ENCODE assay signal across 8 mouse cellular contexts in the genomic region with DNA sequence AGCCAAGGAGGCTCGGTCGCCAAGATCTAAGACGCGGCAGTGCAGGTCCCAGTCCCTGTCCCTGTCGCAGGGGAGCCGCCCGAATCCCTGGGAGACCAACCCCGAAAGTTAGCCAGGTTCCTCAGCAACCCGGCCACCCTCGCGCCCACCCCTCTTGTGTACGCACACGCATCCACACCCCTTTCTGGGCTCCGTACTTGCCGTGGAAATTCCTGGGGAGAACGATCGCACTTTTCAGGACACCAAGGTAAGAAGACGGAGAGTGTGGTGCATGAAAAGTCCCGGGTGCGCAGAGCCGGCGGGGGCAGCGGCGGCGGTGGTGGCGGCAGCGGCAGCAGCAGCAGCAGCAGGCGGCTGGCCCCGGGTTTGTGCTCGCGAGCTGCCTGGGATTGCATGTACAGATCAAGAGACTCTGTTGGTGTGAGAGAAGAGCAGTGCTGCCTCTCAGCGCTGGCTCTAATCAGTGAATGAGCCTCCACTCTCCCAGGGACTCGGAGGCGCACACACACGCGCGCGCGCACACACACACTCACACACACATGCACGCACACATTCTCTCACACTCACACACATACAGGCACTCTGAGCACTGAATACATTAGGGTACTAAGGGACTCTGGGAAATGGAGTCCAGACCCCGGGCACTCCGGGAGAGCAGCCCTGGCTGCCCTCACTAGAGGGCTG. TPM values are rescaled to one million over a fixed set of nuclear protein-coding genes. Genes with fewer than 3 reads are reported as not detected.
DNase-seq lines count a peak whose midpoint lies in the region; ATAC-seq lines count a peak whose summit lies in the region.

A gene (minus strand): TSS at position 571 of the 684 bp plus-strand sequence.

- ATAC-seq in cerebellum, adult (ENCODE audit: insufficient number of reproducible peaks, low FRiP score, low TSS enrichment) = no peak

- peak within 1 kb of the TSS; percentile 67 for H3K4me3 ChIP-seq in hindbrain, embryonic 10.5 days

- DNase-seq in cerebellum, adult 11 months = peak; percentile 6
- DNase-seq in brain, adult 2 months (ENCODE audit: low read depth, low spot score) = peak; percentile 91
- peak; percentile 47 to 48 for DNase-seq in frontal cortex, postnatal 10 days (ENCODE audit: low spot score in 2 of 2)
- peak; percentile 89 for DNase-seq in hindbrain, embryonic 10.5 days (ENCODE audit: low spot score)
- peak; percentile 36 to 60 for DNase-seq in layer of hippocampus, postnatal 10 days (ENCODE audit: low spot score in 2 of 2)
- peak; percentile 60 for DNase-seq in lung, postnatal 10 days
- peak; percentile 66 for DNase-seq in right cerebral cortex, postnatal 10 days (ENCODE audit: low spot score in 2 of 2)

- peaks cover 6% of the 10 kb centered on the region for H3K9me3 ChIP-seq in hindbrain, embryonic 10.5 days

- WGBS in hindbrain, embryonic 10.5 days = under 1% methylated on average over 42 of the region's 42 CpGs

- peaks cover 51% of the 10 kb centered on the region for H3K4me1 ChIP-seq in hindbrain, embryonic 10.5 days (replicated peaks)

- H3K27me3 ChIP-seq in hindbrain, embryonic 10.5 days (ENCODE audit: insufficient read depth, poor library complexity, severe bottlenecking) = peaks cover 86% of the 10 kb centered on the region

- H3K36me3 ChIP-seq in hindbrain, embryonic 10.5 days = no peaks in the 10 kb centered on the region

- H3K27ac ChIP-seq in hindbrain, embryonic 10.5 days = peak within 1 kb of the TSS; percentile 91

RNA-seq across cellular contexts. Expression of the gene that starts here (rescaled TPM):
- 101 TPM in 2 replicates for polyA plus RNA-seq in hindbrain, embryonic 10.5 days (2016; fragmentation: Nextera tagmentation; extraction: Ambion mirVana)
- 100 to 1,000 TPM; 129 to 148 TPM for total RNA-seq in layer of hippocampus, postnatal 10 days (2021)

Comparison
In these comparisons a context has a peak if more than half of its experiments do, and no peak if none do; other contexts are left out.
1. DNase-seq: peak in every context shown above with its lines; median percentile 91 in brain, adult 2 months; 89 in hindbrain, embryonic 10.5 days; 66 in right cerebral cortex, postnatal 10 days; 60 in lung, postnatal 10 days; 48 in layer of hippocampus, postnatal 10 days; 48 in frontal cortex, postnatal 10 days; 6 in cerebellum, adult 11 months.